Mouse (Mus musculus): ENCODE measurements around the gene Rbms3.

Rbms3 gene

DNA sequence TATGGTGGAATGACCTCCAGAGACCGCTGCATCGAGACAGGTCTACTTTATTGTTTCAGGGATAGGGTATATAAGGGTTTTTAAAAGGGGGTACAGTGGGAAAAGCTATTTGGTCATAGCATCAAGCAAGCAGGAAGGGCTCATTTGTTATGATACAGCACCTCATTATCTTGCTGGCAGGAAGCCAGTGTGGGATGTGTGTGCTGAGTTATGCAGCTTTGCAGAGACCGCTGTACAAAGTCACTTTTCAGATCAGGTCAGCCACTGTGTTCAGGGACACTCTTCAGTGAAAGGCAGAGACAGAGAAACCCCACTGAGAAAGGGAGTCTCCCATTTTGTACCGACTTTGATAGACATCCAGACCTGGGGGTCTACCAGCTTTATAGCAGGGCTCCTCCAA lies 749.2 kb downstream of the Rbms3 start:
- 78% methylated on average over 4 of the region's 4 CpGs for WGBS

DNA sequence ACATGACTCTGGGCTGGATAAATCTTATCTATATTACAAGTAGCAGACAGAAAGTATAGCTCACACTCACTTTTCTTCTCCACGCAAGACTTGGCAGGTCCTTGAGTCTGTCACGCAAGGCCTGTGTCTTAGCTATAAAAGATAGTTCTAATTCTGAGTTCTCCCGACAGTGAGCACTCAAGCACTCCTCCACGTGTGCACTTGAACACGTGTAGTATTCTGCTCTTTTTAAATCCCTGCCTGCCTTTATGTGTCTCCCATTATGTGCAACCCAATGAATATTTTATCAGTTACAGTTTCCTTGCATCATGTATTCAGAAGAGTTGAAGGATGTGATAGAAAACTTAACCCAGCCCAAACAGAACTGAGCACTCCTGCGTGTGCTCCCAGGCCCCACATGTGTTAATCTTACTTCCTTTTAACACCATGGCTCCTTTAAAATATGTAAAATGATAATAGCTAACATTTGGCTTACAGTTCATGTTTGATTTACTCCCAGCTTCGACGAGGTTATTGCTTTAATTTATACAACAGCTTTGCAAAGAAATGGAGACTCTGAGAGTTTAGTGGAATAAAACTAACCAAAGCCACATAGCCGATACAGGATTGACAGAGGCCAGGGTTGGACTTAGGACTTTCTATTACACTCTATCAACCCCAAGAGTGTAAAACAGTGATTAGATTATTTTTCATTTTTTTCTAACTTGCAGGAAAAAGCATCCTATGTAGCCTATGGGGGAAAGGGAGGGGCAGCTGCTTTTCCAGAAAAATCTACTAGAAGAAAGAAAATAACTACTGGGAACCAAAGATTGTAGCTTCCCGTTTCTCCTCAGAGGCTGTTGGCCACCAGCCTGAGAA lies 749.9 kb downstream of the Rbms3 start:
- WGBS: 84% methylated on average over 10 of the region's 10 CpGs

DNA sequence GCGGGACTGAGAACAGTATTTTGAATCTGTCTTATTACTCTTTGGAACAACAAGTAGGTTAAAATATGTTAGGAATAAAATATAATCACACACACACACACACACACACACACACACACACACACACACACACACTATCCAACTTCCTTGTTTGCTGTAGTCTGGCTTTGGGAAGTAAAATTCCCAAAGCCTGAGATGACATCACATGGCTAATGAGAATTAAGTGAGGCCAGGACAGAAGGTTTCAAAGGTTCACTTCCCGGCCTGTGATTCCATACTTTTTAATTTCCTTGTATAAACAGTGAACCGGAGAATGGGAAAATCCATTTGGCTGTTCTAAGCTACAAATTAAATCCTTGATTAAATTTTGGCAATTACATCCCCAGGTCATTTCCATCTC lies 752.9 kb downstream of the Rbms3 start:
- WGBS: 71% methylated on average over 3 of the region's 3 CpGs

DNA sequence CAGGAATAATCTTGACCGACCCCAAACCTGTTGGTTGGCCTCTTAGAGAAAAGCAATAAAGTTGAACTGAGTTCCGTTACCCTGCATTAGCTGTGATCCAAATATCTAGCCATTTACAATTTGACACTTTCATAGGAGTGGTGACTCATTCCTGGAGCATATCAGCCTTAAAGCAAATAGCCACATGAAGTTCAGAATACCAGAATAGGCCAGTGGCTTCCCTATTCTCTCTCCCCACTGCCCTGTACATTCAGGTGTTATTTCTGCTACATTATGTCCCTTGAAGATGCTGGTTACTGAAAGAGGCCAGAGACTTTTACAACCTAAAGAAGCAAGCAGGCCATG lies 755.8 kb downstream of the Rbms3 start:
- WGBS: 70% methylated on average over 2 of the region's 2 CpGs

DNA sequence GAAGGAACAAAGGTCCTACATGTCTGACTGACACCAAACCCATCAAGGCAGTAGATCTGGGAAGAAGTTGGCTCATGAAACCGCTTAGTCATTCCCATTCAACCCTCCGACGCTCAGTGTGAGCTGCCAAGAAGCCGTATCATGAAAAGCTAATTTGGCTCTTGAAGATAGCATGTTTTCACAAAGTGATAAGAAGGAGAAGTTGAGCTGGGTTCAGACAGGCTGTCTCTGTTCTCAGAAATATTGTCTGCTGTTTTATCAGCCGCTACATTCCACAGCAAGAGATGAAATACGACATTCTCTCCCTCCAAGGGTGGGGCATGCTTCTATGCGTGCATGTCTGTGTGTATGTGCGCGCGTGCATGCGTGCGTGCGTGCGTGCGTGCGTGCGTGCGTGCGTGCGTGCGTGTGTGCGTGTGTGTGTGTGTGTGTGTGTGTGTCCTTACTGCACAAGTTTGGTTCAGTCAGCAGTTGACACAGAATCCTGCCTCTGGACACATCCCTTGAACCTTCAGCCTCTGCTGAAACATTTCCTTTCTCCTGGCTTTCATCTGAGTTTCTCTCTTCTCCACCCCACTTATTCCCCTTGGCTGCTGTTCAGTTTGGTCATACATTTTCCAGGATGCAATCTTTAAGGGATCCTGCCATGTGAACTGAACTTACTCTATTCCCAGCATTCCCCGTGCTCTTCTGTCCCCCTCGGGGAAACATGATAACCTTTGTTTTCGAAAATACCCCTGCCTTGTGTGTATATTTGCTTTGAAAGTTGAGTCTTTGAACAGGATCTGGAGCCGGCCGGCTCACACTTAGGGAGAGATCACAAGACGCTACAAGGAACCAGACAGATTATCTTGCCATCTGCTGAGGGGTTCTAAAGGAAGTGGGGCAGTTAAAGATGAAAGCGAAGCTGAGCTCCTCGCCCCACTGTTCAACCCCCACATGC lies 756.4 kb downstream of the Rbms3 start:
- 59% methylated on average over 30 of the region's 30 CpGs for WGBS

DNA sequence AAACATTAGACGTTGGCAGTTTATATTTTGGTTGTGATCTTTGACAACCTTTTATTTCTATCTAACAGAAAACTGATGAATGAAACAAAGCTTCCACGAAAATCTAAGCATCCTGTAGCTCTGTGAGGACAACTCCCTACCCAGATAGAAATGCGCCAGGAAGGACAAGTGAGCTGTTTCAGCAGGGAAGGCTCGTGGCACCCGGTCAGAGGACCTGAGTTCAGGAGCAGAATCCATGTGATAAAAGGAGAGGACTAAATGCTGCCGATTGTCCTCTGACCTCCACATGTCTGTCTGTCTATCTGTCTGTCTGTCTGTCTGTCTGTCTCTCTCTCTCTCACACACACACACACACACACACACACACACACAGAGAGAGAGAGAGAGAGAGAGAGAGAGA lies 757.4 kb downstream of the Rbms3 start:
- 87% methylated on average over 6 of the region's 6 CpGs for WGBS

DNA sequence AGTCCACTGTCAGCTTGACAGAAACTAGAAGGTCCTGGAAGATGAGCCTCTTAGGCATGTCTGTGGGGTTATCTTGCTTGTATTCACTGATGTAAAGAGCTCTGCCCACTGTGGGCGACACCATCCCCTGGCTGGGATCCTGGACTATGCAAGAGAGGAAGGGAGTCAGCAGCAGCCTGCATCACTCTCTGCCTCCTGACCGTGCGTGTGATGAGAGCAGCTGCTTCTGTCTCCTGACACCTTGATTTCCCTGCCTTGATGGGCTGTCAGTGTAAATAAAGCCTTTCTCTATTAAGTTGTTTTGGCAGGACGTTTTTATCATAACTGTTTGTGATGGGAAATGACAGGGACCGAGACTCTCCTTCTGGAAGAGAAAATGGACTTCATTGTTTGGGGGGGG lies 758.1 kb downstream of the Rbms3 start:
- 95% methylated on average over 5 of the region's 5 CpGs for WGBS

DNA sequence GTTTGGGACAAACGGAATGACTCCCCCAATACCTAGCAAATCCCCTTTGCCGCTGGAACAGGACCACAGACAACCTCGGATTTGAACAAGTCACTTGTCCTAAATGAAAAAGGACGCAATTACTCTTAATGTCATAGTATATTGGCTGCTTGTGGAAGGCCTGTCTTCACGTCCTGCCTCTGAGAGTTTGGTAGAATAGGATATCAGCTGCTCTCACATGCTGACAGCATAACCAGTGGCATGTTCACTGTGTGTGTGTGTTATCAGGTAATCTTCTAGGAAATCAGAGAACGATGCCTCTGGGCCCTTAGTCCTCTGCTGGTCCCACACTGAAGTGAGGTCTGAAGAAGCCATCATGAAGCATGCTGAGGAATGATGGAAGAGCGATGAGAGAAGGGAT lies 763.7 kb downstream of the Rbms3 start:
- 95% methylated on average over 7 of the region's 7 CpGs for WGBS

DNA sequence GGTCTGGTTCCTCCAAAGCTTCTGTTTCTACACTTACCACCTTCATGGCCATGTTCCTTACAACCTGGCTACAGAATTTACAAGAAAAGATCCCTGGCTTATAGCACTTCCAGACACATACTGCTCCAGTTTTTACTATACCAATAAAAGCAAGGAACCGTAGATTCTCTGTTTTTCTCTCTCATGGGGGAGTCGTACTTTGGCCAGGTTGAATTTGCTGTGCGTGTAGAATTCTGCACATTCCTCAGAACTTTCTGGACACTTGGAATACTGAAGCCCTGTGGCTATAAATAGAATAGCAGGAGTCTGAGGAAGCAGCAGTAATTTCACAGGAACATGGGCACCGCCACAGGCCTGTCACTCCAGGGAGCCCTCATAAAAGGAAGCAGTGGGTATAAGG lies 766.1 kb downstream of the Rbms3 start:
- whole genome bisulfite sequencing: 64% methylated on average over 4 of the region's 4 CpGs

DNA sequence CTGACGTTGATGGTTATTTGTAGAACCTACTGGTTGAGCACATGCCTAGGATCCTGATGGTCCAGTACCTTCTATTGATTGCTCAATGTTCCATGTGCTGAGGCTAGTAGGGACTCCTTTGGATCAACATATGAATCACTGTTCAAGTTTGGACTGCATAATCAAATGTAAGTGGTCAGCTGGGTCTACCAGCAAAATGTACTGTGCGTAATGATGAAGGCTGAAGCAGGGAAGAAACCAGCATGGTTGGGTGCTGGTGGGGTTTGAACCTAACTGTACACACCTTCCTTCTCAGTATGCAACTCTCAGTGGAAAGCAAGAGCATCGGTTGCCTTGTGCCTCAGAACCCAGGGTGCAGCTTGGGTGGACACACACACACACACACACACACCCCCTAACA lies 767.4 kb downstream of the Rbms3 start:
- 88% methylated on average over 3 of the region's 3 CpGs for WGBS

DNA sequence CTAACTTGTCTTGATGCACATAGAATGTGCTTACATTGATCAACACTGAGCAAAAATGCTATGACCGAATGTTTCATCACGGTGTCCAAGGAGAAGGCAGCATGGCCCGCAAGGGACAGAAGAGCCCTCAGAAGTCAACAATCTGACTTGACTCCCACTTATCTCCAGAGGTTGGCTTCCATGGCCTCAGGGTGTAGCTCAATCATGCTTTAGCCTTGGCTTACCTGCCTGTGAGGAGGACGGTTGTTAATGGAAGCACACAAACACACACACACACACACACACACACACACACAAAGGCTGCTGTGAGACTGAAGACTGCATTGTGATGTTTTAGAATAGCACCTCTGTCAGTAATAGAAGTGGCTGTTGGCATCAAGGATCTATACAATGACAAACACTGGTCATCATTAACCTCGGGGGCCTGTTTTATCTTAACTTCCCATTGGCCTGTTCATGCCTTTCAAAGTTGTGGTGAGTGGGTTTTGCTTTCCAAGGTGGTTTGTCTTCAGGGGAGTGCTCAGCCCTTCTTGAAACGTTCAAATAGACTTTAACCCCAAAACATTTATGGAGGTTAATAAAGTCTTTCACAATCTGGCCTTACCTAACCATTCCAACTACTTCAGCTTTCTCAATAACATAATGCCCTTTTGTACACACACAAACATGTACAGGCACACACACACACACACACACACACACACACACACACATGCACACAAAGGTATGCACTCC lies 771.7 kb downstream of the Rbms3 start:
- WGBS: 94% methylated on average over 6 of the region's 6 CpGs

DNA sequence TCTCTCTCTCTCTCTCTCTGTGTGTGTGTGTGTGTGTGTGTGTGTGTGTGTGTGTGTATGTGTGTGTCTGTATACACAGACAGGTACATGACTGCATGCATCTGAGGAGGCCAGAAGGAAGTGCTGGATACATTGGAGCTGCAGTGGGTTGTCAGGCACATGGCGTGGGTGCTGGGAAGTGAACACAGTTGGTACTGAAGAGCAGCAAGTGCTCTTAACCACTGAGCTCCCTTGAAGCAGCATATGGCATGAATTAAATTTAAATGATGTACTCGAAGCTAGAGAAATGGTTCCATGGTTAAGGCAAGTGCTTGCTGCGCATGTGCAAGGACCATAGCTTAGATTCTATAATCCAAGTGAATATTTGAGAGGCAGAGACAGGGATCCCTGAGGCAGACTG lies 772.6 kb downstream of the Rbms3 start:
- WGBS: 64% methylated on average over 3 of the region's 3 CpGs

DNA sequence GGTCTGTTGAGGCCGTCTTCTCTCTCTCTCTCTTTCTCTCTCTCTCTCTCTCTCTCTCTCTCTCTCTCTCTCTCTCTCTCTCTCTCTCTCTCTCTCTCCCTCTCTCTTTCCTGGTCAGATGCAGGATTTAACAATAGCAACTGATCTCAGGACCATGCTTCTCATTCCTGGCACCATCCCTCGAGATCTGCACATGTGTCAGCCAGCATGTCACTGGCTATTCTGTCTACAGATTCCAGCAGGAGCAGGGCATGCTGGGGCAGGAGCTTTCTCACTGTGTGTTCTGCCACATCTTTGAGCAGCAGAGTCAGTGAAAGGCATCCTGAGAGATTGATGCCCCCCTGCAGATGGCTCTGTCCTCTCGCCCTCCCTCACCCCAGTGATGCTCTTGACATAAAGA lies 774.0 kb downstream of the Rbms3 start:
- 75% methylated on average over 3 of the region's 3 CpGs for WGBS

DNA sequence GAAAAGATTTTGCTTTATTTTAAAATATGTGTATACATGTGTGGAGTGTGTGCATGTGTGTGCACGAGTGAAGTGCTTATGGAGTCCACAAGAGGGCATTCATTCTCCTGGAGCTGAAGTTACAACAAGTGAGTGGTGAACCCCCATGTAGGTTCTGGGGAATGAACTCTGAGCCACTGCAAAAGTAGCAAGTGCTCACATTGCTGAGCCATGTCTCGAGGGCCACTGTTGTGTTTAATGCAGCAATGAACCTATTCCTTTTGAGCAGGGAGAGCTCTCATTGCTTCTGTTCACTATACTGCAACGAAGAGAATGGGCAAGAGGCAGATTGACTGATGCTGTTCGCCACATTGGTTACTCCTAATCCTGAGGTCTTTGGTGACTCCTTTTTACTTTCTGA lies 780.8 kb downstream of the Rbms3 start:
- WGBS: 96% methylated on average over 4 of the region's 4 CpGs

DNA sequence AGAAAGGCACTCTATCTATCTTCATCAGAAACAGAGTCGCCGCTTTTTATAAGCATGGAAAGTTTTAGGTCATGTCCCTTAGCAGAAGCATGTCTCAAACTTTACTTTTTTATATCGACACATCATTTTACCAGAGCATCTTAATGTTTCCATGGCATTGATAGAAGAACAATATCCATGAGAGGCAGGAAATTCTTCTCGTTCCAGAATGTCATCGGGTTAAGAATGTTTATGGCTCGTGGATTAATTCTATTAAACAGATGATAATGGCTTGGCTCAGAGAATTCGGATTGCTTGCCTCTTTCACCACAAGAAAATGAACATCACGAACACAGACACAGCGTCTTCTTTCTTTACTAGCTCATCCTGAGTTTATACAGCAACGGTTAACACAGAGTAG lies 781.5 kb downstream of the Rbms3 start:
- 86% methylated on average over 10 of the region's 10 CpGs for WGBS

DNA sequence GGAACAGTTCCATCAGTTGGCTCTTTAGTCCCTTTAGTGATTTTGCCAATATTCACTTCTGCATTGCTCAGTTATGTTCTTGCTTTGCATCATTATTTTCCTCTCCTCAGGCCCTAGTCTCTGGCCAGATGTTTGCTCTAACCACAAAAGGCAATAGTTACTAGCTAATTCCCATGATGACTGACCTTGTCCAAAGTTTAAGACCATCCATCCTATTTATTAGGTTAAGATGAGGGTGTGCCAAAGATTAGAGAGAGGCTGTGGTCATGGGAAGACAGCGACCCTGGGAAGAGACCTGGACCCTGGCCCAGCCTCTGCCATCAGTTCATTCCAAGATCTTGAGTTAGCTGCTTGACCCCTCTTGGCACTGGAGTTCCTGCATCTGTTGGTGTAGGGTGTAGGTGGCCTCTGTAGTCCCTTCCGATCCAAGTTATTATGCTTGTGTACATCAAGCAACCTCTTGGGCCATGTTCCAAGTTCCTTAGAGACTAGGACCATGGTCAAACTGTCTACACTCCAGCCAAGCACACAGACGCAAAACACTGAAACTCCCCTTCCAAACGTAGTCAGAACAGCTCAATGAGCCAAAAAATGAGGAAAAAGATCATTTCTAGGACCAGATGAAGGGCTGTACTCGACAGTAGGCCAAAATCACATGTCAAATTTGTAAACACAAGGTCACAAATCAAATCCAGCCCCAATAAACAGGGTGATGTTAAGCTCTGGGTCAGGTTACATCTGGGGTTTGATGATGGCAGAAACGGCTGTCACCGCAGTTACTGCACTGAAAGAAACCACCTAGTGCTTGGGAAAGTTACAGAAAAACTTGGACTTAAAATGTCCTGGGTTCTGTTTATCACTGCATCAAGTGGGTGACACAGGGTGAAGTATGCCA lies 782.2 kb downstream of the Rbms3 start:
- 79% methylated on average over 7 of the region's 7 CpGs for WGBS

DNA sequence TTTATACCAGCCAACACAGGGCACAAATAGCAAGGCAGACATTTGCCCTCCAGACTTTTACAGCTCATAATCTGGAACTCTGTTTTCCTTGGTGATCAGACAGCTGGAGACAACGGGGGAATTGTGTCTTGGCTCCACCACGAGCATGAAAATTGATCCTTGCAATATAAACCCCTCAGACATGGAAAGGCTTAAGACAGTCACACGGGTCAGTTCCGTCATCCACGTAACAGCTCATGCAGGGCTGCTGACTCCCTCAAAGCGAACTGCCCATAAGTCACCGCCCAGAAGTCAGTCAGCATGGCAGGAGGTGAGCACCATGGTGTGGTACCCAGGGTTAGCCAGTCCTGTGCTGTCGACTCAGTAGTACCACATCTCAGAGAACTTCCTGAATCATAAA lies 794.8 kb downstream of the Rbms3 start:
- 70% methylated on average over 8 of the region's 8 CpGs for WGBS

DNA sequence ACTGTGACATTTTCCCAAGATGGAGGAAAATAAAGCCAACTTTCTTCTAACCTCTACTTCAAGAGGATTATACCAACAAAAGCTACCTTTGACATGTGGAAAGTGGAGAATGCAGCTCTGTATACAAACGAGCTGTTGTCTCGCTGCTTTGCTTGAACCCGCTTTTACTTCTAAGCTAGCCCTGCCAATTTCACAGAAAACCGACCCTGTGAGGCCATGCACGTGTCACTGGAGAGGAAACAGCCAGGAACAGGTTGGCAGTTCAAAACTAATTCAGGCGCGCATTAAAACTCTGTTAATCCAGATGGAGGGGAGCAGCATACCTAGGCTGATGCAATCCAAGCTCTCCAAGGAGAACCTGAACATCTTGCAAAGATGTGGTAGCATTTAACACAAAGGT lies 796.0 kb downstream of the Rbms3 start:
- WGBS: 54% methylated on average over 7 of the region's 7 CpGs

DNA sequence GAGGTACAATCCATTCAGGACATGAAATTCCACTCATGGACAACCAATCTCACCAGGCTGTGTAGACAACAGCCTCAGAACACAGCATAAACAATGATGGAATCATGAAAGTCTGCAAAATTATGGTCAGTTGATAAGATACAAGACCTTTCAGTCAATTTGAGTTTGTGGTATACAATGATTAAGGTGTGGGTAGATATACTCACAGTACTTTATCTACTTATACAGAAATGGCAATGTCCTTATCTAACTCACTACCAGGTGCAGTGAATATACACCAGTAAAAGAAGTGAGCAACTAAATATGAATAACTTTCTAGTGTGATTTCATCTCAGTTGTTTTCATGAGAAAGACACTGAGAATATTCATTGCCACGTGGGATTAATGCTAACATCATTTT lies 796.9 kb downstream of the Rbms3 start:
- WGBS: 75% methylated on average over 1 of the region's 1 CpGs

DNA sequence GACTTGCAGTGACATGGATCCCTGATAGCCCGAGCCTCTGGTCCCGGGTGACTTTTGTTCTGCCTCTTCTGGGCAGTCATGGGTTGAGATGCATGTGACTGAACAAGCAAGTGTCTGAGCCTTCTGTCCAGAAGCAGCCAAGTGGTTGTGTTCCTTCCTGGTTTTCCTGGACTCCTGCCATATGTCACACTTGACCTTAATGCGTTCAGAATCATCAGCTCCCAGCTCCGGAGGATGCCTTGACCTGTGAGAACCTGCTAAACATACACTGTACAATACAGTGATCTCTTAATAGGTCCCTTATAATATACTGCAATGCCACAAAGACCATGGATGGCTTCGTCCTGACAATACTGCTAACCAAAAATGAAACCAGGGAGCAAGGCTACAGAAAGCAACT lies 798.3 kb downstream of the Rbms3 start:
- WGBS: 86% methylated on average over 5 of the region's 5 CpGs

DNA sequence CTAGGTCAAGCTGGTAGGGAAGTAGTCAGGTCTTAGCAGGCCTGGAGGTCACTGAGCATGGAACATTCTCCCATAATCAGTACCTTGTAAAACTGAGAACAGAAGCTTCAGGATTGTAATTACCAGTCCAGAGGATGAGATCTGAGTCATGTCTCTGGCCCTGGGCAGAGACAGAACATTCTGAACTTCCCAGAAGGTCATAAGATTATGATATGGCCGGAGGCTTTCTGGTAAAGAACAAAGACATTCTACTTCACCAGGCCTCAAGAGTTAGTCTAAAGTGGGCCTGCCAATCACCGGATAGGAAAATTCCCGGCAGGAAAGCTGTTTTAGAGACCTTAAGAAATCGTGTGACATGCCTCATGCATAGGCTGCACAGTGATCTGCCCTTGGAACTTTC lies 799.8 kb downstream of the Rbms3 start:
- WGBS: 88% methylated on average over 4 of the region's 4 CpGs
